Mouse (Mus musculus) small intestine, adult 2 months (tissue): Measurements from ENCODE around the gene Lyz2.

Source experiments
- CTCF ChIP-seq: fragments of 200-500 bp; IDR thresholded peaks from 2 replicates; pipeline ENCODE4 v1.5.1; 2012; ENCODE audit warnings: low read depth, mild to moderate bottlenecking, control low read depth, inconsistent platforms, low read length, moderate library complexity, mixed read lengths; ENCODE audit not compliant: insufficient replicate concordance, insufficient read length; ENCODE audit errors: extremely low read depth
- POLR2A ChIP-seq: fragments of 200-500 bp; IDR thresholded peaks from 2 replicates; pipeline ENCODE4 v1.6.1; 2012; ENCODE audit warnings: low read depth, mild to moderate bottlenecking, control low read depth, inconsistent platforms, low read length, moderate library complexity

DNA sequence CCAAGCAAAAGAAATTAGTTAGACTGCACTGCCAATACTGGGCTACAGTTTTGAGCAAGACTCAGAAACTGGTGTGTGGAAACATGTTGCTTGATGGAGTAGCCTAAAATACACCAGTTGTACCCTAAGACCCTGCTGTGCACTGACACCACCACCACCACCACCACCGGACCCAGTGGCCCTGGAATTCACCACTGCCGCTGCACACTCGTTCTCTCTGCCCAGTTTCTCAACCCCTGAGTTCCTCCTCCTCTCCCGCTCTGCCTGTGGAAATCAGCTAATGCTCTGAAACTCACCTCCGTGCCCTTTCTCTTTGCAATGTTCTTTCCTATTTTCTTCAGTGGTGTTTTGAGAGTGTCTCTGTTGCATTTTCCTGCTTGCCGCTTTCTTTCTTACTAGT lies 16.2 kb upstream of the Lyz2 start:
- TF ChIP-seq CTCF (no peak), POLR2A (no peak)
